Mouse (Mus musculus) c-Kit-positive CD71-negative TER-119-negative erythroid progenitor cells, embryonic 14.5 days (primary cell): ENCODE measurements around the gene E2f4.

Source experiments
- DNase-seq: peaks from one replicate; pipeline ENCODE4 v3.0.0-alpha.2; 2013; ENCODE audit warnings: low read depth

Gene E2f4

GRCm38 (mm10) chr8:105348450-105349095 is 51.1 kb downstream of the E2f4 start, which contains the start of gene Slc9a5:
Slc9a5 (plus strand) TSS chr8:105348843.
- no peak for DNase-seq

GRCm38 (mm10) chr8:105349096-105349771 is 51.8 kb downstream of the E2f4 start:
- DNase-seq = no peak

GRCm38 (mm10) chr8:105350186-105350585 is 52.7 kb downstream of the E2f4 start:
- no peak for DNase-seq

GRCm38 (mm10) chr8:105353583-105354135 is 56.2 kb downstream of the E2f4 start:
- no peak for DNase-seq

GRCm38 (mm10) chr8:105354549-105354948 is 57.1 kb downstream of the E2f4 start:
- DNase-seq = no peak
